Mouse (Mus musculus) midbrain, embryonic 16.5 days (tissue): ENCODE measurements at regions not wholly inside any gene's neighbourhood (a gene's known extent, or its start where the extent isn't known, plus 50 kb on each side); places are given as distances from the start of the nearest gene placed in this dataset.

ENCODE experiments used
- ATAC-seq: fragments of 200-750 bp; cut with Nextera tagmentation; 2 replicates; pipeline ENCODE4 v1.8.0; 2017; ENCODE audit warnings: moderate TSS enrichment
- H3K27ac ChIP-seq: fragments of 300-500 bp; sonication (generic); 2 replicates; pipeline ENCODE4 v1.5.1; 2014; ENCODE audit warnings: mild to moderate bottlenecking, low read length, mixed read lengths
- H3K27me3 ChIP-seq: fragments of 300-500 bp; sonication (generic); 2 replicates; pipeline ENCODE4 v1.6.1; 2014; ENCODE audit warnings: low read depth, low read length, mixed read lengths; ENCODE audit not compliant: control insufficient read depth, insufficient read depth
- H3K36me3 ChIP-seq: fragments of 300-500 bp; sonication (generic); 2 replicates; pipeline ENCODE4 v1.6.1; 2014; ENCODE audit warnings: mild to moderate bottlenecking, low read length, moderate library complexity, mixed read lengths; ENCODE audit not compliant: control insufficient read depth, insufficient read depth
- H3K4me1 ChIP-seq: fragments of 300-500 bp; sonication (generic); 2 replicates; pipeline ENCODE4 v1.6.1; 2014; ENCODE audit warnings: mild to moderate bottlenecking, low read length, mixed read lengths; ENCODE audit not compliant: control insufficient read depth, insufficient read depth
- H3K4me2 ChIP-seq: fragments of 300-500 bp; sonication (generic); 2 replicates; pipeline ENCODE4 v1.6.1; 2014; ENCODE audit warnings: mild to moderate bottlenecking, low read length, mixed read lengths
- H3K4me3 ChIP-seq: fragments of 300-500 bp; sonication (generic); 2 replicates; pipeline ENCODE4 v1.5.1; 2014; ENCODE audit warnings: low read depth, mild to moderate bottlenecking, low read length, moderate library complexity, mixed read lengths
- H3K9ac ChIP-seq: fragments of 300-500 bp; sonication (generic); 2 replicates; pipeline ENCODE4 v1.6.1; 2014; ENCODE audit warnings: low read depth, low read length, mixed read lengths
- H3K9me3 ChIP-seq: fragments of 300-500 bp; sonication (generic); replicated peaks from 2 replicates; pipeline ENCODE4 v1.6.1; 2014; ENCODE audit warnings: mild to moderate bottlenecking, low read length, mixed read lengths; ENCODE audit not compliant: control insufficient read depth, poor library complexity, severe bottlenecking
- WGBS: fragments of 180-500 bp; shearing (Covaris S2); extraction: QIAGEN DNeasy Blood & Tissue Kit; methylation state at CpG from one replicate; pipeline ENCODE4 v1.1.7; 2014; 5-methylcytosine and 5-hydroxymethylcytosine counted together

DNA sequence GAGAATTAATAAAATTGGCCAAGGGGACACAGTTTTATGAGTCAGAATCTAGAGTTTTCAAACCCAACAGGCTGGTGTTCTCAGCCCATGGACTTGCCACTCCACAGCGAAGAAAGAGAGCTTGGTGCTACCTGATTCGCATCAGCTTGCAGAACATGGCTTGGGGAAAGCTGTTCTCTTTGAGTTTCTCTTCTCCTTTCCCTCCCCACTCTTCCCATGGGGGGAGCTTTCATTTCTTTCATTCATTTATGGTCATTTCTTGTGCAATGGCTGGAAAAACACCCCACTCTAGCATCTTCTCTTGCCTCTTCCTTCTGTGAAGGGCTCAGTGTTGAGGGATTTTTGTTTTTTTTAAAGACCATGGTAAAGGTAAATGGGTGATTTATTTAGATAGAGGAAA lies 286.5 kb upstream of the Kif2a start:
- no peak overlapping the region for H3K4me2 ChIP-seq
- no peaks in the 10 kb centered on the region for H3K27me3 ChIP-seq
- H3K27ac ChIP-seq: no peak overlapping the region
- H3K4me3 ChIP-seq: no peak overlapping the region
- no peak for ATAC-seq
- no peaks in the 10 kb centered on the region for H3K36me3 ChIP-seq
- H3K4me1 ChIP-seq: peaks cover 4% of the 10 kb centered on the region; the same call in 1 of the 2 replicates
- WGBS: 96% methylated on average over 2 of the region's 2 CpGs
- no peaks in the 10 kb centered on the region for H3K9me3 ChIP-seq
- no peak overlapping the region for H3K9ac ChIP-seq

- Histone ChIP-seq H3K36me3 (no peaks in the 10 kb centered on the region), H3K9me3 (no peaks in the 10 kb centered on the region), H3K27ac (no peak overlapping the region), H3K4me1 (peaks cover 5% of the 10 kb centered on the region; the same call in 1 of the 2 replicates), H3K27me3 (no peaks in the 10 kb centered on the region), H3K9ac (no peak overlapping the region), H3K4me3 (no peak overlapping the region), H3K4me2 (no peak overlapping the region)
- 92% methylated on average over 1 of the region's 1 CpGs for WGBS
- no peak for ATAC-seq
Observed at GRCm38 (mm10) chr13:107306958-107307357, 285.0 kb upstream of the Kif2a start.

DNA sequence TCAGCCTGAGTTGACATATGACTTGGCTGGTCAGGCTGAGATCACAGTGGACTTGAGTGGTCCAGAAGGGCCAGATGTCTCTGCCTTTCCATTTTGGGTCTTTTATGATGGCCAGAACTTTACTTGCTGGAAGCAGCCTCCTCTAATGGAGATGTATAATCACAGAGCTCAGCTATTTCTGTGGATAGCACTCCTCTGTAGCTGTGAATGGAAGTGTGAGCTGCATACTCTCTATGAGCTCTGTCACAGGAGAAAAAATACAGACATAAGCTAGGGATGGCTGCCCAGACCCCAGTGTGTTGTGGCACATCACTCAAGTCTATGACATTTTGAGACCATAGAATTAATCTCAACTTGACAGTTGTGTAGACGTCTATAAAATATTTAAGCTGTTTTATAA lies 284.3 kb upstream of the Kif2a start:
- no peak for ATAC-seq
- H3K4me2 ChIP-seq: no peak overlapping the region
- WGBS: 89% methylated on average over 1 of the region's 1 CpGs

GRCm38 (mm10) chr13:107305738-107306137 lies 283.8 kb upstream of the Kif2a start:
- H3K9ac ChIP-seq: no peak overlapping the region
- 92% methylated on average over 1 of the region's 1 CpGs for WGBS
- no peak overlapping the region for H3K27ac ChIP-seq
- H3K4me2 ChIP-seq: no peak overlapping the region
- peaks cover 5% of the 10 kb centered on the region; the same call in 1 of the 2 replicates for H3K4me1 ChIP-seq
- H3K4me3 ChIP-seq: no peak overlapping the region
- H3K36me3 ChIP-seq: no peaks in the 10 kb centered on the region
- H3K27me3 ChIP-seq: no peaks in the 10 kb centered on the region
- ATAC-seq: no peak
- H3K9me3 ChIP-seq: no peaks in the 10 kb centered on the region

More for the DNA sequence above, 284.3 kb upstream of the Kif2a start:
- Histone ChIP-seq H3K4me1 (peaks cover 5% of the 10 kb centered on the region; the same call in 1 of the 2 replicates), H3K9ac (no peak overlapping the region), H3K9me3 (no peaks in the 10 kb centered on the region), H3K36me3 (no peaks in the 10 kb centered on the region), H3K27ac (no peak overlapping the region), H3K4me3 (no peak overlapping the region), H3K27me3 (no peaks in the 10 kb centered on the region)

- Histone ChIP-seq H3K9ac (no peak overlapping the region), H3K27ac (no peak overlapping the region), H3K9me3 (no peaks in the 10 kb centered on the region), H3K4me2 (no peak overlapping the region), H3K36me3 (no peaks in the 10 kb centered on the region), H3K4me1 (peaks cover 6% of the 10 kb centered on the region), H3K27me3 (no peaks in the 10 kb centered on the region), H3K4me3 (no peak overlapping the region)
- ATAC-seq: no peak
- 81% methylated on average over 7 of the region's 7 CpGs for WGBS
Observed at GRCm38 (mm10) chr13:107303878-107304277, 282.0 kb upstream of the Kif2a start.

- WGBS: 56% methylated on average over 5 of the region's 5 CpGs
- H3K4me1 ChIP-seq: peaks cover 5% of the 10 kb centered on the region
- H3K4me3 ChIP-seq: no peak overlapping the region
- no peaks in the 10 kb centered on the region for H3K9me3 ChIP-seq
- no peak overlapping the region for H3K9ac ChIP-seq
- no peaks in the 10 kb centered on the region for H3K36me3 ChIP-seq
- H3K4me2 ChIP-seq: no peak overlapping the region
- H3K27me3 ChIP-seq: no peaks in the 10 kb centered on the region
- H3K27ac ChIP-seq: no peak overlapping the region
- no peak for ATAC-seq
Observed at GRCm38 (mm10) chr13:107303322-107303721, 281.4 kb upstream of the Kif2a start.

- no peaks in the 10 kb centered on the region for H3K36me3 ChIP-seq
- 81% methylated on average over 2 of the region's 2 CpGs for WGBS
- H3K9me3 ChIP-seq: no peaks in the 10 kb centered on the region
- H3K4me3 ChIP-seq: no peak overlapping the region
- H3K27ac ChIP-seq: no peak overlapping the region
- H3K9ac ChIP-seq: no peak overlapping the region
- no peaks in the 10 kb centered on the region for H3K27me3 ChIP-seq
- H3K4me2 ChIP-seq: no peak overlapping the region
- no peak for ATAC-seq
- peaks cover 5% of the 10 kb centered on the region for H3K4me1 ChIP-seq
Observed at GRCm38 (mm10) chr13:107300792-107301191, 278.9 kb upstream of the Kif2a start.

DNA sequence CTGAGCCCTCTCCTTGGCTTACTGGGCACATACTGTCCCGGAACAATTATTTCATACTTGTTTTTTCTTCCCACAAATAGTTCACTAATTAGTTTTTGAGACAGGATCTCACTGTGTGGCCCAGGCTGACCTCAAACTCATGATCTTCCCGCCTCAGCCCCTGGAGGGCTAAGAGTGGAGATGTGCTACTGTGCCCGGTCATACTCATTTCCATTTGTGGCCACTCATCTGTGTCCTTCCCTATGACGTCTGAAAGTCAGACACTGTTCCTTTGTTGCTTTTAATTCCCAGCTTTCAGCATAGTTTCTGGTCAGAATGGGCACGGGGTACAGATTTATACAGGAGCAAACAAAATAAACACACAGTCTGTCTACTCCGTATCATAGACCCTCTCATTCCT lies 242.7 kb upstream of the Kif2a start:
- H3K4me1 ChIP-seq: no peaks in the 10 kb centered on the region
- no peaks in the 10 kb centered on the region for H3K9me3 ChIP-seq
- no peak overlapping the region for H3K4me2 ChIP-seq
- 67% methylated on average over 6 of the region's 6 CpGs for WGBS
- H3K9ac ChIP-seq: no peak overlapping the region
- ATAC-seq: no peak
- H3K27ac ChIP-seq: no peak overlapping the region
- H3K27me3 ChIP-seq: no peaks in the 10 kb centered on the region
- no peak overlapping the region for H3K4me3 ChIP-seq
- H3K36me3 ChIP-seq: no peaks in the 10 kb centered on the region

DNA sequence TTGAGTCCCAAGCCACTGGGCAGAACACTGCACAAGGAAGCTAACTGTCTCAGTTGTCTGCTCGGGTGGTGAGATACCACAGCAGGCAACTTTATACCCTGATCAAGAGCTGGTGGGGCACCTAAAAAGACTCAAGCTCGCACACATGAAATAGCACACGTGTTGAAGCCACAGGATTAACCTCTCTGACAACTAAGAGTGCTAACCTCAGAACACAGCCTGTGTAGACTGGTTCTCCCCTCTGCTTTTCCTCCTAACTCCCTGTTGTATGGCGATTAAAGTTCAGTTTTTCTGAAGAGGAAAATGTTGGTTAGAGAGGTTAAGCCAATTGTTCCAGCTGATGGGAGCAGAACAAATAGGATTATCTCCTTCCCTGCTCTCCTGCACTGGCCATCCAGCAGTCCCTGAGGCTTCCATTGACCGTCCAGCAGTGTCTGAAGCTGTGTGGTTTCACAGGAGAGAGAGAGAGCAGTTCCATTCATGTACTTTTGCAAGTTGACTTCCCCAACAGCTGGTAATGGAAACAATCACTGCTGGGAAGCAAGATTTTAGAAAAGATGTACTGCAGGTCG lies 239.6 kb upstream of the Kif2a start:
- 10% methylated on average over 6 of the region's 6 CpGs for WGBS
- no peaks in the 10 kb centered on the region for H3K4me1 ChIP-seq
- no peaks in the 10 kb centered on the region for H3K9me3 ChIP-seq
- H3K9ac ChIP-seq: no peak overlapping the region
- no peaks in the 10 kb centered on the region for H3K36me3 ChIP-seq
- H3K27ac ChIP-seq: no peak overlapping the region
- no peak overlapping the region for H3K4me3 ChIP-seq
- no peak overlapping the region for H3K4me2 ChIP-seq
- no peak for ATAC-seq
- H3K27me3 ChIP-seq: no peaks in the 10 kb centered on the region
